In genomic region chr4:123758306-123758705, GRCm38 (mm10) we compare ENCODE assay signal across 8 mouse cellular contexts. TPM values are rescaled to one million over a fixed set of nuclear protein-coding genes. Genes with fewer than 3 reads are reported as not detected.
DNase-seq lines count a peak whose midpoint lies in the region; ATAC-seq and TF ChIP-seq lines count a peak whose summit lies in the region.

No protein-coding gene starts in this region.

- no peak for ATAC-seq in forebrain, embryonic 14.5 days
- no peak for ATAC-seq in forebrain, embryonic 11.5 days (replicated peaks; ENCODE audit: low FRiP score)

- no peak for TF ChIP-seq POLR2A in thymus, adult 2 months (IDR thresholded peaks at IDR 0.05; ENCODE audit: control insufficient read depth, extremely low read depth, insufficient read depth, low read length, poor library complexity)

- DNase-seq in forebrain, embryonic 14.5 days (ENCODE audit: low spot score) = peak; percentile 21
- no peak for DNase-seq in forebrain, embryonic 11.5 days (ENCODE audit: low spot score)
- DNase-seq in thymus, adult 2 months = peak; percentile 16
- DNase-seq in thymus, postnatal 10 days (ENCODE audit: low spot score in 2 of 2) = no peak
- DNase-seq in kidney, postnatal 10 days = peak; percentile 53
- DNase-seq in splenic B cell, adult 2 months (ENCODE audit: low read depth, low spot score) = peak; percentile 53
- DNase-seq in right cerebral cortex, adult 18-20 months = no peak
- no peak for DNase-seq in gastrocnemius, adult 8-10 months (ENCODE audit: low spot score in 2 of 2)

- H3K27ac ChIP-seq in forebrain, embryonic 14.5 days (ENCODE audit: low read depth, low read length) = no peak overlapping the region
- H3K27ac ChIP-seq in forebrain, embryonic 11.5 days (ENCODE audit: low read depth, low read length) = no peak overlapping the region
- H3K27ac ChIP-seq in thymus, adult 2 months (ENCODE audit: control insufficient read depth, insufficient read depth, low read length) = no peak overlapping the region

- H3K9me3 ChIP-seq in forebrain, embryonic 14.5 days (replicated peaks; ENCODE audit: control insufficient read depth, low read length) = no peaks in the 10 kb centered on the region
- no peaks in the 10 kb centered on the region for H3K9me3 ChIP-seq in forebrain, embryonic 11.5 days (ENCODE audit: control insufficient read depth, low read length)

- 60% methylated on average over 4 of the region's 4 CpGs for WGBS in forebrain, embryonic 14.5 days
- 53% methylated on average over 4 of the region's 4 CpGs for WGBS in forebrain, embryonic 11.5 days
- 70% methylated on average over 4 of the region's 4 CpGs for WGBS in thymus, adult 2 months

- no peaks in the 10 kb centered on the region for H3K4me1 ChIP-seq in forebrain, embryonic 14.5 days (ENCODE audit: control insufficient read depth, insufficient read depth, low read length)
- H3K4me1 ChIP-seq in forebrain, embryonic 11.5 days (replicated peaks; ENCODE audit: control insufficient read depth, insufficient read depth, low read length) = no peaks in the 10 kb centered on the region
- H3K4me1 ChIP-seq in thymus, adult 2 months (replicated peaks; ENCODE audit: control insufficient read depth, insufficient read depth, low read length) = no peaks in the 10 kb centered on the region

- TF ChIP-seq CTCF in thymus, adult 2 months (IDR thresholded peaks at IDR 0.05; ENCODE audit: borderline replicate concordance, control insufficient read depth, extremely low read depth, insufficient read depth, low read length, poor library complexity) = no peak

- H3K4me2 ChIP-seq in forebrain, embryonic 14.5 days (ENCODE audit: low read length) = no peak overlapping the region
- no peak overlapping the region for H3K4me2 ChIP-seq in forebrain, embryonic 11.5 days (ENCODE audit: low read depth, low read length, severe bottlenecking)

- no peaks in the 10 kb centered on the region for H3K36me3 ChIP-seq in forebrain, embryonic 14.5 days (ENCODE audit: control insufficient read depth, insufficient read depth, low read length)
- H3K36me3 ChIP-seq in forebrain, embryonic 11.5 days (ENCODE audit: control insufficient read depth, insufficient read depth, low read length) = no peaks in the 10 kb centered on the region
- no peaks in the 10 kb centered on the region for H3K36me3 ChIP-seq in thymus, adult 2 months (ENCODE audit: control insufficient read depth, insufficient read depth, low read length)
- no peaks in the 10 kb centered on the region for H3K36me3 ChIP-seq in splenic B cell, adult 2 months (ENCODE audit: control insufficient read depth, insufficient read depth, low read length, poor library complexity, severe bottlenecking)

- H3K9ac ChIP-seq in forebrain, embryonic 14.5 days (ENCODE audit: low read length) = no peak overlapping the region
- H3K9ac ChIP-seq in forebrain, embryonic 11.5 days (ENCODE audit: low read length) = no peak overlapping the region

- no peak overlapping the region for H3K4me3 ChIP-seq in forebrain, embryonic 14.5 days (ENCODE audit: low read depth, low read length)
- no peak overlapping the region for H3K4me3 ChIP-seq in forebrain, embryonic 11.5 days (ENCODE audit: low read depth, low read length)
- no peak overlapping the region for H3K4me3 ChIP-seq in thymus, adult 2 months (ENCODE audit: control insufficient read depth, insufficient read depth, low read length)

- H3K27me3 ChIP-seq in forebrain, embryonic 14.5 days (replicated peaks; ENCODE audit: control insufficient read depth, insufficient read depth, low read length) = no peaks in the 10 kb centered on the region
- no peaks in the 10 kb centered on the region for H3K27me3 ChIP-seq in forebrain, embryonic 11.5 days (ENCODE audit: control insufficient read depth, insufficient read depth, low read length)
- H3K27me3 ChIP-seq in thymus, adult 2 months (ENCODE audit: control insufficient read depth, insufficient read depth, low read length) = no peaks in the 10 kb centered on the region
- H3K27me3 ChIP-seq in splenic B cell, adult 2 months (ENCODE audit: control insufficient read depth, insufficient read depth, low read length, poor library complexity, severe bottlenecking) = no peaks in the 10 kb centered on the region

RNA-seq across cellular contexts. Expression of gene Akirin1, which starts 8.2 kb away (rescaled TPM):
- polyA plus RNA-seq in forebrain, embryonic 14.5 days (2014; fragmentation: Nextera tagmentation; extraction: Ambion mirVana) = 81.8 and 88.0 TPM in 2 replicates
- polyA plus RNA-seq in forebrain, embryonic 11.5 days (2014; fragmentation: Nextera tagmentation; extraction: Ambion mirVana) = 86.9 and 88.4 TPM in 2 replicates
- 56.4 and 71.7 TPM in 2 replicates for polyA plus RNA-seq in thymus, adult 2 months (2012; rRNA removed)
- 10 to 100 TPM; 20.2 to 33.9 (median 25.3) TPM for total RNA-seq in gastrocnemius, adult 8-10 months (2022)

RNA-seq across cellular contexts. Expression of gene Rhbdl2, which starts 29.4 kb away (rescaled TPM):
- polyA plus RNA-seq in forebrain, embryonic 14.5 days (2014; fragmentation: Nextera tagmentation; extraction: Ambion mirVana) = 0.32 and 0.58 TPM in 2 replicates
- 0.68 and 1.4 TPM in 2 replicates for polyA plus RNA-seq in forebrain, embryonic 11.5 days (2014; fragmentation: Nextera tagmentation; extraction: Ambion mirVana)
- polyA plus RNA-seq in thymus, adult 2 months (2012; rRNA removed) = 3.3 and 4.3 TPM in 2 replicates
- not detected for total RNA-seq in gastrocnemius, adult 8-10 months (2022)

RNA-seq across cellular contexts. Expression of gene Ndufs5, which starts 40.3 kb away (rescaled TPM):
- 397 and 481 TPM in 2 replicates for polyA plus RNA-seq in forebrain, embryonic 14.5 days (2014; fragmentation: Nextera tagmentation; extraction: Ambion mirVana)
- polyA plus RNA-seq in forebrain, embryonic 11.5 days (2014; fragmentation: Nextera tagmentation; extraction: Ambion mirVana) = 291 and 296 TPM in 2 replicates
- polyA plus RNA-seq in thymus, adult 2 months (2012; rRNA removed) = 41.9 and 44.2 TPM in 2 replicates
- total RNA-seq in gastrocnemius, adult 8-10 months (2022) = 100 to 1,000 TPM; 230 to 275 (median 261) TPM

Comparison
In these comparisons a context has a peak if more than half of its experiments do, and no peak if none do; other contexts are left out.
1. DNase-seq: peak in forebrain, embryonic 14.5 days (single experiment), thymus, adult 2 months (single experiment), kidney, postnatal 10 days (single experiment) and splenic B cell, adult 2 months (single experiment); none in forebrain, embryonic 11.5 days (single experiment), thymus, postnatal 10 days (0 of 2), right cerebral cortex, adult 18-20 months (single experiment) and gastrocnemius, adult 8-10 months (0 of 2).